Mouse (Mus musculus): ENCODE data around the gene Mt1. TPM values are rescaled to one million over a fixed set of nuclear protein-coding genes. Genes with fewer than 3 reads are reported as not detected.

Gene Mt1
- polyA plus RNA-seq, 1 experiment from 2014 or later = 2,068 TPM

DNA sequence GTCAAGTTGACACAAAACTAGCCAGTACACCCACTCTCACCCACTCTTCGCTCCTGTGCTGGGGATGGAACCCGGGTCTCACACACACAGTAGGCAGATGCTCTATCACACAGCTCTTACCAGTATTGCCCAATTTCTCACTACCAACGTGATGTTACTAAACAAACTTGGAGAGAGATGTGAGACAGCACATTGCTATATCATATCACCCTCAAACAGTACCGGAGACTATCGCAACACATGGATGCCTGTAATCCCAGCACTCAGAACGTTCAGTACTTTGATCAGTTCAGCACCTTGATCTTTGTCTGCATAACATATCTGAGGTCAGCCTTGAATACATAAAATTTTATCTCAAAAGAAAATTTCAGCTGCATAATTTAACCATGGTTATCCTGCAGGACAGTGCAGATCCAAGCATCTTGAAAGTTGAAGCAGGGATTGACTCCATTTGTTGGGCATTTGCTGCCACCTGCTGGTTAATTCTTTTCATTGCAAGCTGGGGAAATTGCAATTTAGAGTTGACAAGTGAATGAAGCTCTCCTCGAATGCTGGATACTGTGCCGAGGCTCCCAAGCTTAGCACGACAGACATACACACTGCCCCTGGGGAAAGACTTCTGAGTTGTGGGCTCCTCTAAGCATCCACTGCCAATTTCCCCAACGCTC is 20.5 kb downstream of the Mt1 start:
- Histone ChIP-seq H3K27me3 (replicated peaks; ENCODE audit: control insufficient read depth, insufficient read depth, low read length) (no peaks in the 10 kb centered on the region), H3K36me3 (ENCODE audit: control insufficient read depth, insufficient read depth) (no peaks in the 10 kb centered on the region), H3K4me2 (replicated peaks; ENCODE audit: low read depth) (no peak overlapping the region), H3K9me3 (ENCODE audit: control insufficient read depth) (no peaks in the 10 kb centered on the region), H3K4me1 (replicated peaks; ENCODE audit: control insufficient read depth, insufficient read depth, low read length) (no peaks in the 10 kb centered on the region), H3K27ac (ENCODE audit: low read depth, low read length) (no peak overlapping the region), H3K4me3 (ENCODE audit: low read depth, low read length) (no peak overlapping the region), H3K9ac (ENCODE audit: low read depth, low read length) (no peak overlapping the region)
- 42% methylated on average over 10 of the region's 10 CpGs for WGBS
- TF ChIP-seq CTCF (IDR thresholded peaks at IDR 0.05; ENCODE audit: low read depth) = peak; percentile 85
- ATAC-seq = peak; percentile 37; the same call in 1 of the 2 replicates

DNA sequence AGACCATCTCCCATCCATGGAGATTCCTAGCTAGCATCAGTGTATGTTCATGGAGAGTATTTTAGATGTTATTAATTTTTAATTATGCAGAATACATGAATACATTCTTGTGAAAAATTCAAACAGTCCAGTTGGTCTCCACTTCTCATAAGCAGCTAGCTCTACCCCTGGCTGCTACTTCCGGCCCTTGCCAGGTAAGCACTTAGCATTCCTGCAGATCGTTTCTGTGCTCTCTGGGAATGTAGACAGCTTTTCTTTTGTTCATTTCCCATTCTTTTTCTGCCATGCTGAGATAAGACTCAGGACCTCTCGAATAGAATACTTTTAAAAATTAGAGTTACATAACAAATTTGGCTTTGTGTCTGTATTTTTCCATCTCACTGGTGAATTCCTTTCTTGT is 25.2 kb downstream of the Mt1 start:
- 60% methylated on average over 3 of the region's 3 CpGs for WGBS
- Histone ChIP-seq H3K27ac (ENCODE audit: low read depth, low read length) (no peak overlapping the region), H3K27me3 (replicated peaks; ENCODE audit: control insufficient read depth, insufficient read depth, low read length) (no peaks in the 10 kb centered on the region), H3K4me3 (ENCODE audit: low read depth, low read length) (no peak overlapping the region), H3K4me2 (replicated peaks; ENCODE audit: low read depth) (no peak overlapping the region), H3K4me1 (replicated peaks; ENCODE audit: control insufficient read depth, insufficient read depth, low read length) (no peaks in the 10 kb centered on the region), H3K9me3 (ENCODE audit: control insufficient read depth) (no peaks in the 10 kb centered on the region), H3K36me3 (ENCODE audit: control insufficient read depth, insufficient read depth) (no peaks in the 10 kb centered on the region), H3K9ac (ENCODE audit: low read depth, low read length) (no peak overlapping the region)
- TF ChIP-seq CTCF (IDR thresholded peaks at IDR 0.05; ENCODE audit: low read depth) = no peak
- no peak for ATAC-seq

DNA sequence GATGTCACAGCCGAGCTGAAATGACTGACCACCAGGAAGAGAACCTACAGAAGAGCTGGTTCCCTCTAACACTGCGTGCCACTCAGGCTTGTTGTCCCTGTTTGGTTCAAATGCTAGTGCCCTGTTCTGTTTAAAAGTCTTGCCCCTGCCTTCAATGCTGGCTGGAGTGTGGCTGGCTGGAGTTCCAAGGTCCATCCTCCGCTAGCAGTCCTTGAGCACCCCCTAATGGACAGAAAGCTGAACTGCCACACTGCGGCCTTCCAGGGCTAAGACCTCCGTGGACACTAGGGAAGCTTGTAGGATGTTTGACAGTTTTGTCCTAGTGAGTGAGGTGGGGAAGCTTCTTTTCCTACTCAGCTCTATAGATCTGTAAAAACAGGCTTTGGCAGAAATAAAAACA is 26.9 kb downstream of the Mt1 start:
- no peak overlapping the region for H3K4me2 ChIP-seq (replicated peaks; ENCODE audit: low read depth)
- TF ChIP-seq CTCF (IDR thresholded peaks at IDR 0.05; ENCODE audit: low read depth) = peak; percentile 98
- no peaks in the 10 kb centered on the region for H3K36me3 ChIP-seq (ENCODE audit: control insufficient read depth, insufficient read depth)
- 17% methylated on average over 5 of the region's 5 CpGs for WGBS
- no peak overlapping the region for H3K4me3 ChIP-seq (ENCODE audit: low read depth, low read length)
- no peaks in the 10 kb centered on the region for H3K9me3 ChIP-seq (ENCODE audit: control insufficient read depth)
- H3K27me3 ChIP-seq (replicated peaks; ENCODE audit: control insufficient read depth, insufficient read depth, low read length) = no peaks in the 10 kb centered on the region
- no peak overlapping the region for H3K27ac ChIP-seq (ENCODE audit: low read depth, low read length)
- peak; percentile 70 for ATAC-seq
- H3K4me1 ChIP-seq (replicated peaks; ENCODE audit: control insufficient read depth, insufficient read depth, low read length) = no peaks in the 10 kb centered on the region
- H3K9ac ChIP-seq (ENCODE audit: low read depth, low read length) = no peak overlapping the region

DNA sequence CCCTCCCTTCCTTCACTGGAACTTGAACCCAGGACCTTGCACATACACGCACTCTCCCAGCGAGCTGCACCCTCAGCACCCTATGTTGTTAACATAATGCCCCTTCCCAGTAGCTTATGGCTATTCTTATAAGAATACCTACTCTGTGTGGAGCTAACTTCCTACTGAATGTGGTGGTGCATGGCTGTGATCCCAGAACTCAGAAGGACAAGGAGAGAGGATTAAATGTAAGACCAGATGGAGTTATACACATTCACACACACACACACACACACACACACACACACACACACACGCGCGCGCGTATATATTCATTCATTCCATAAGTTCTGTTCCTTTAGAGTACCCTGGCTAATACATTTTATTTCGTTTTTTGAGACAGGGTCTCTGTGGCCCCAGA is 27.4 kb downstream of the Mt1 start:
- Histone ChIP-seq H3K4me3 (ENCODE audit: low read depth, low read length) (no peak overlapping the region), H3K4me2 (replicated peaks; ENCODE audit: low read depth) (no peak overlapping the region), H3K27me3 (replicated peaks; ENCODE audit: control insufficient read depth, insufficient read depth, low read length) (no peaks in the 10 kb centered on the region), H3K36me3 (ENCODE audit: control insufficient read depth, insufficient read depth) (no peaks in the 10 kb centered on the region), H3K27ac (ENCODE audit: low read depth, low read length) (no peak overlapping the region), H3K9ac (ENCODE audit: low read depth, low read length) (no peak overlapping the region), H3K9me3 (ENCODE audit: control insufficient read depth) (no peaks in the 10 kb centered on the region), H3K4me1 (replicated peaks; ENCODE audit: control insufficient read depth, insufficient read depth, low read length) (no peaks in the 10 kb centered on the region)
- 79% methylated on average over 8 of the region's 8 CpGs for WGBS
- ATAC-seq = no peak
- TF ChIP-seq CTCF (IDR thresholded peaks at IDR 0.05; ENCODE audit: low read depth) = no peak

DNA sequence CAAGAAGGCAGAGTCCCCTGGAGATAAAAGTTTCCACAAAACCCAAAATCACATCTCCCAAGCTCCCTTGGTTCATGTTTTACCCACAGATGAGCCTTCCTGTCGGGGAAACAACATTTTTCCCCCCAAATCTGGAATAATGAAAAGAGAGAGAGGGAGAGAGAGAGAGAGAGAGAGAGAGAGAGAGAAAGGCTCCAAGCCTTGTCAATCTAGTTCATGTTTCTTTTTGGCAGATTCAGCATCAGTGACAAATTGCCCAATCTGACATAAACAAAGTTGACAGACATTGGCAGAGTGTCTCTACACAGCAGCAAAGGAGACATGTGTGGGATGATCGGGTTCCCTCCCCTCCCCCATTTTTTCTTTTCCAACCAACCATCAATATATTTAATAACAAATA is 28.6 kb downstream of the Mt1 start:
- no peak overlapping the region for H3K27ac ChIP-seq (ENCODE audit: low read depth, low read length)
- no peaks in the 10 kb centered on the region for H3K36me3 ChIP-seq (ENCODE audit: control insufficient read depth, insufficient read depth)
- H3K27me3 ChIP-seq (replicated peaks; ENCODE audit: control insufficient read depth, insufficient read depth, low read length) = no peaks in the 10 kb centered on the region
- 64% methylated on average over 2 of the region's 2 CpGs for WGBS
- H3K9ac ChIP-seq (ENCODE audit: low read depth, low read length) = no peak overlapping the region
- no peaks in the 10 kb centered on the region for H3K9me3 ChIP-seq (ENCODE audit: control insufficient read depth)
- H3K4me3 ChIP-seq (ENCODE audit: low read depth, low read length) = no peak overlapping the region
- TF ChIP-seq CTCF (IDR thresholded peaks at IDR 0.05; ENCODE audit: low read depth) = no peak
- ATAC-seq = no peak
- H3K4me1 ChIP-seq (replicated peaks; ENCODE audit: control insufficient read depth, insufficient read depth, low read length) = no peaks in the 10 kb centered on the region
- H3K4me2 ChIP-seq (replicated peaks; ENCODE audit: low read depth) = no peak overlapping the region

DNA sequence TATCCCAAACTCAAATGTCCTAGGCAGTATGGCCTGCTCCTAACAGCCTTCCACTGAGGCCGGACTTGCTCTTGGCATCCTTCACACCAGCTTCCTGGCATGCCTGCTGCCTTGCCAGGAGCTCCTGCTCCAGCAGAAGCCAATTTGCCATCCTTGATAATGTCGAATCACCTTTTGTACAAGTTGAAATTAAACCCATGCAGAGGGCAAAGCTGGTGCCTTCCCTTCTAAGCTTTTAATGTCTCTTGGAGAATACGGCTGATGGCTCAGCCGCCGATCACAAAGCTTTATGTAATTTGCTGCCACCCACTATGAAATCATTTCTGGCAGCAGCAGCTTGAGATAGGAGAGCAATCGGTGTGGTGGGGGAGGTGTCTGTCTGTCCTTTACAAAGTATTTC is 30.8 kb downstream of the Mt1 start:
- no peak for ATAC-seq
- H3K36me3 ChIP-seq (ENCODE audit: control insufficient read depth, insufficient read depth) = no peaks in the 10 kb centered on the region
- no peak overlapping the region for H3K4me3 ChIP-seq (ENCODE audit: low read depth, low read length)
- no peak overlapping the region for H3K27ac ChIP-seq (ENCODE audit: low read depth, low read length)
- H3K4me1 ChIP-seq (replicated peaks; ENCODE audit: control insufficient read depth, insufficient read depth, low read length) = no peaks in the 10 kb centered on the region
- H3K9ac ChIP-seq (ENCODE audit: low read depth, low read length) = no peak overlapping the region
- 82% methylated on average over 6 of the region's 6 CpGs for WGBS
- no peak for TF ChIP-seq CTCF (IDR thresholded peaks at IDR 0.05; ENCODE audit: low read depth)
- no peak overlapping the region for H3K4me2 ChIP-seq (replicated peaks; ENCODE audit: low read depth)
- no peaks in the 10 kb centered on the region for H3K9me3 ChIP-seq (ENCODE audit: control insufficient read depth)
- H3K27me3 ChIP-seq (replicated peaks; ENCODE audit: control insufficient read depth, insufficient read depth, low read length) = no peaks in the 10 kb centered on the region

DNA sequence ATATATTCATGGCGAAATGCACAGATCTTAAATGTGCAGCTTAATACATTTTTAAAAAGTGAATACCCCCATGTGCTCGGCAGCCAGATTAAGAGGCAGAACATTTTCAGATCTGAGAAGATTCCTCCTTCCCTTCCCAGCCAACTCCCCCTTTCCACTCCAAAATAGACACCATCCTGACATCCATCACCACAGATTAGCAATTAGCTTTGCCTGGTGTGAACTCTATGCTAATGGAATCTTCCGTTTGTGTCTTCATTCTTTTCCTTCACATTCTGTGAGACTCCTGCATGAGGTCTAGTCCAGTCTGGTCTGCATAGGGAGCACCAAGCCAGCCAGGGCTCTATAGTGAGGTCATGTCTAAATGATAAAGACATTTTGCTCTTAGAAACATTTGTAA is 31.3 kb downstream of the Mt1 start:
- Histone ChIP-seq H3K9ac (ENCODE audit: low read depth, low read length) (no peak overlapping the region), H3K4me1 (replicated peaks; ENCODE audit: control insufficient read depth, insufficient read depth, low read length) (0 out of 2 replicates have a peak, but pooled peaks cover 4% of the 10 kb centered on the region), H3K27me3 (replicated peaks; ENCODE audit: control insufficient read depth, insufficient read depth, low read length) (no peaks in the 10 kb centered on the region), H3K27ac (ENCODE audit: low read depth, low read length) (no peak overlapping the region), H3K9me3 (ENCODE audit: control insufficient read depth) (no peaks in the 10 kb centered on the region), H3K36me3 (ENCODE audit: control insufficient read depth, insufficient read depth) (no peaks in the 10 kb centered on the region), H3K4me2 (replicated peaks; ENCODE audit: low read depth) (no peak overlapping the region), H3K4me3 (ENCODE audit: low read depth, low read length) (no peak overlapping the region)
- no peak for TF ChIP-seq CTCF (IDR thresholded peaks at IDR 0.05; ENCODE audit: low read depth)
- no peak for ATAC-seq
- WGBS = 71% methylated on average over 3 of the region's 3 CpGs
